Mouse (Mus musculus) kidney, adult 2 months (tissue): ENCODE measurements around the gene Phf5a.

ENCODE experiments used
- CTCF ChIP-seq: fragments of 200-500 bp; conservative IDR thresholded peaks from 2 replicates; pipeline ENCODE4 v1.5.1; 2011; ENCODE audit warnings: low read depth, mild to moderate bottlenecking, control low read depth, low read length, moderate library complexity, mixed read lengths; ENCODE audit not compliant: insufficient read depth, insufficient read length
- POLR2A ChIP-seq: fragments of 200-500 bp; IDR thresholded peaks from one replicate; pipeline ENCODE4 v1.6.1; 2011; ENCODE audit warnings: low read depth, low read length, control low read depth

DNA sequence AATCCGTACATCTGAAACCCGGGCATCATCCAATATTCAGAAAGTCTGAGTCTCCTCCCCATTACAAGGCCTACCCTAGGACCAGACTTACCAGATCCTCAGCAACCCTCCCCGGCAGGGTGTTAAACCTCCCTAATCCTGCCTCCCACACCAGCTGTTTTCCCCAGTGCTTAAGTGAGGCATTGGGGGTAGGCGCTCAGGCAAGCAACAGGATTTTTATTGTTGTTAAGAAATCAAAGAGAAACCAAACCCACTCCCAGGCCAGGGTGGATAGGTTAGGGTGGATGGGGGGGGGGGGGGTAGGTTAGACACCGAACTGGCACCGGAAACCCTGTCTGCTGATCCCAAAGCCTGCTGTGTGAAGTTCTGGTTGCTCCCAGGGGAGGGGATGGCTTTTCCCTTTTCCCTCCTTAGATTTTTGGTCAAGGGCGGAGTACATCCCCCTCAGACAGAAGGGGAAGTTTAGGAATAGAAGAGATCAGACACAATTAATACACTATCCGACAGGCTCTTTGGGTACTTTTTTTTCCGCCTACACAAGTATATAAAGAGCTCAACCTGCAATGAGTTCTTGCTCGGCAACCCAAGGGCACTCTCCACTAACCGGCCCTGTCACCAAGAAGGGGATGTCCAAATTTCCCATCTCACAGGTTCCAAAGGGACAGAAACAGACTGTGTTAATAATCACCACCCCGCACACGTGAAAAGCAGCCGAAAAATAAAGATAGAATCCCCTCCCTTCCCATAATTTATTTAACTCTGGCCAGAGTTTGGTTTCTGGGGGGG is 14.6 kb downstream of the Phf5a start:
- TF ChIP-seq CTCF (no peak), POLR2A (no peak)
